Mouse (Mus musculus) yolk sac, embryonic 10.5 days (tissue): ENCODE results near the gene Olfr527.

Experiments
- DNase-seq: peaks from one replicate; pipeline ENCODE4 v3.0.0-alpha.2; 2017; ENCODE audit warnings: low spot score

Gene Olfr527

DNA sequence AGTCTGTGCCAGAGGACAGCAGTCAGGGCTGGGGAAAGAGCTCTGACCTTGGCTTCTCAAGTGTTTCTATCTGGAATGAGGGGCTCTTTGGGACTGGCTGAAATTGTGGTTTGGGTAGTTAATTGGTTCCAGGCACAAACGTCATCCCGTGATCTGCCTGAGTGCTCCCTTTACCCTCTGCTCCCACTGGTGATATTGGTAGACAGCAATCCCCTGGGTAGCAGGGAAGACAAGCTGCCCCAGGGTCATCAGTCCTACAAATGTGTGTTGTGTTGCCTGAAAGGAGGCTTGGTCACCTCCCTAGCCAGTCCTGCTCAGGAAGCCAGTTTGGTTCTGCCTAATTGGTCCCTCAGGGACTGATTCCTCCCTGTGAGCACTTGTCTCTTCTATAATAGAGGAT is at the start of gene Olfr527:
TSS of gene Olfr527 (plus strand) at position 301 of the 400 bp plus-strand sequence.
- DNase-seq, result no peak

DNA sequence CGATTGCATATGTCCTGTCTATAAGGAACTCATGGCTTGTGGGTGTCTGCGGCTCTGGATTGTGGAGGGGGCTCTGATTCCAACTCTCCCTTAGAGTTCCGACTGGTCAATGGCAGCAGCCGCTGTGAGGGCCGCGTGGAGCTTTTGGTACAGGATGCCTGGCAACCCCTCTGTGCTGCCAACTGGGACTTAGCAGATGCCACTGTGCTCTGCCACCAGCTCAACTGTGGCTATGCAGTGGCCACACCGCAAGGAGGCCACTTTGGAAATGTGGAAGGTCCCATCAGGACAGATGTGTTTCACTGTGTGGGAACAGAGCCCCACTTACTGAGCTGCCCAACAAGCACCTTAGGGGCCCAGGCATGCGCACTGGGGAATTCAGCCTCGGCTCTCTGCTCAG is 38.1 kb upstream of the Olfr527 start:
- no peak for DNase-seq

- no peak for DNase-seq
These were observed 36.9 kb upstream of the Olfr527 start for GRCm38 (mm10) chr7:140296876-140297275.

DNA sequence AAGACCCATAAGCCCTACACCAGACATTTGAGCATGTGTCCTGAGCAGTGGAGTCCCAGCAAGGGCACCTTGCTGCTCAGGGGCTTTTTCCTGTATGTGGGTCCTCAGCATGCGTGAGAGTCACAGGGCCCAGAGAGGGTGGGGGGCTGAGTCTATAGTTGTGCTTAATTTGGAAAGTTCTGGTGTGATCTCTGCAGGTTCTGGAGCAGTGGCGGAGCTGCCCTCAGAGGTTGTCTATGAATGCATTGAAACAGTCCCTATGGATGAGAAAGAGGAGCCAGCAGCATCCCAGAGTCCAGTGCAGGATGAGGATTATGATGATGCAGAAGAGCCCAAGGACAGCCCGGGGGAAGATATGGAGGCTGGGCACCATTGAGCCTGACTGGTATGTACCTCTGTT is 34.4 kb upstream of the Olfr527 start:
- DNase-seq, result no peak

- DNase-seq, result no peak
These were observed 13.9 kb upstream of the Olfr527 start for GRCm38 (mm10) chr7:140319861-140320385.

- DNase-seq, result no peak
These were observed 13.3 kb upstream of the Olfr527 start, which contains the start of gene Olfr525 for GRCm38 (mm10) chr7:140320558-140320957. Olfr525 (plus strand) TSS chr7:140320858.

DNA sequence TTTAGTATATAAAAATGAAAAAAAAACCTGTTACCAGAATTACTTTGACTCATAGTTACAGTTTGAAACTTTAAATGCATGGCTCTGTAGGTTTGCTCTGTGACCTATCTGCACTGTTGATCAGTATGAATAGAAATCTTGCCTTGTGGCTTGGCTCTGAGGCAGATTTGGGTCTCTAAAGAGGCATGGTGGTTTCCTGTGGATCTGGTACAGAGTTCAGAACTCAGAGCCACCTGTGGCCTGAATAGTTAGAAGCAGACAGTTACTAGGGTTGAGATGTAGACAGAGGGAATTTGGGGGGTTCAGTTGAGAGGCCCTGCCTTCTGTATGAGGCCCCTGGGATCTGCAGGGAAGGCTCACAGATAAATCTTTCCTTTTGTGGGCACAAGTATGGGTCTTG is 12.7 kb upstream of the Olfr527 start:
- DNase-seq, result no peak

DNA sequence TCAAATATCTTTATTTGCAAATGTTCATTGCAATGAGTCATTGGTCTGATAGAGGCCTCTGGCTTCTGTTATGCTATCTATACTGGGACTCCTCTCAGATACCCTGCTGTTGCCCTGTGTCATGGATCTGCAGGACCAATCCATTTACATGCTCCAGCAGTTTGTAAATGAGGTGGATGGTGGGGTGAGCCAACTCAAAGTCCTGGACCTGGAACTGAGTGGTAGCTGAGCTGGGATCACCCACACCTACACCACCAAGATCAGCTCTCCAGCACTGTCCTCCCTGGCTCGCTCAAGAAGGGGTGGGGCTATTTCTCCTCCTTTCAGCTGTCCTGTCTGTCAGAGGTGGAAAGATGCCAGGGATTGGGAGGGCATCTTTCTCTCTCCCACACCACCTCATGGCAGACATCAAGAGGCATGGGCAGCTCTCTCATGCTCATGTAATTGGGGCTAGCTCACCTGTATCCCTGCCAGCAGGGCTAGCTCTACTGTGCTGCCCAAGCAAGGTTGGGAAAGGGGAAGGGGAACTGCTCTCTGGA is 4.0 kb upstream of the Olfr527 start:
- no peak for DNase-seq

DNA sequence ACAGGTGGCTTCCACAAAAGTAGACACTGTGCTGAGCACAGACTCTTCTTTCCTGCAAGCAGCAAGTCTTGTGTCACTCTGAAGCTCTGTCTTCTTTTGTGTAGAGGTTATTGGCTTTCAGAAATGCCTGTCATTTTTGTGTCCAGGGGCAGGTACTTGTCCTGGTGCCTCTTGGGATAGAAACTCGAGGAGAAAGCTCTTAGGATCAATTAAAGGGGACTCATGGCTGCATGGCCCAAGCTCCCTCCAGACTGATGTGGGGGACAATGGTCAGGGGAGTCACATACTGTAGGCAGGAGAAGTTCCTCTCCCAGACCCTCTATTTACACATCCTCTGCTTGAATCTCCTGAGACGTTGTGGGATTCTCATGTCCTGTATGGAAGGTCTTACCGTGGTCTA is 27.8 kb downstream of the Olfr527 start, which contains the start of gene Olfr60:
TSS of gene Olfr60 (minus strand) at position 101 of the 400 bp plus-strand sequence.
- DNase-seq, result no peak

DNA sequence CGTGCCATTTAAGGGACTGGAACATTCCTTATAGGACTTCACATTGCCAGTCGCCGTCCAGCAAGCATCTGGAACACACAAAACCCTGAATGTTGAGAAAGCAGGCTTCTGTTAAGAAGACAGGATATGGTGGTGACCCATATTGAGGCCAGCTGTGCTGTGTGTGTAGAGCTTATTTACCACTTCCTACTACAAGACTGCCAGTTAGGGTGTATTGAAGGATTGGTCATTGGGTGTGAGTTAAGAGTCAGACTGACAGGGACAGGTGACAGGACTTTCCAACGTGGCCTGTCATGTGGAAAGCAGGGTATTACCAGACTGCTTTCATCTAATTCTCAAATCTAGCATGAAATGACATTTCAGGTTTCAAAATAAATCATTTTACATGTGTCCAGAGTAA is 40.5 kb downstream of the Olfr527 start:
- no peak for DNase-seq

DNA sequence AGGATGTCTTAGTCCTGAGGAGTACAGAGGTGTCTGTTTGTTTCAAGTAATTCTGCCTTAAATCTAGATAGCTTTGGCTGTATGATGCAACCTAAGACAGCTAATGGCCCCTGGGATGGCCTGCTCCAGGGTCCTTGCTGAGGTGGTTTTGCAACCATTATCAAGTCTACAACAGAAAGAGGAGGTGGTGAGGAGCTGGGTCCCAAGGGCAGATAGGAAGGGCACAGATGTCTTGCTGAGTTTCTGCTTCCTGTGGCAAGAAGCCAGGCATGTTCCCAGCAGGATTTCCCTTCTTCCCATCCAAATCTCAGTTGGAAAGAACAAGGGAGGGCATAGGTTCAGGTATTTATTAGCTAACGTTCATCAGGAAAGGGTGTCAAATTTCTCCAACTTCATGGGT is 42.4 kb downstream of the Olfr527 start, which contains the start of gene Olfr530:
TSS of gene Olfr530 (minus strand) at position 101 of the 400 bp plus-strand sequence.
- no peak for DNase-seq

GRCm38 (mm10) chr7:140376911-140377310 is 43.1 kb downstream of the Olfr527 start:
- no peak for DNase-seq
